Mouse (Mus musculus) heart, adult 9 months (tissue): Measurements from ENCODE around the gene Coro6.

Source experiments
- DNase-seq, 2 experiments: peaks; one replicate each; pipeline ENCODE4 v3.0.0; 2022; ENCODE audit warnings: low spot score in 2 of 2

Coro6 gene

GRCm38 (mm10) chr11:77464684-77465083, 2.5 kb downstream of the Coro6 start:
- DNase-seq = peak in 1 of 2 experiments; percentile 67

GRCm38 (mm10) chr11:77465111-77465510, 2.9 kb downstream of the Coro6 start:
- DNase-seq = no peak

- DNase-seq = no peak
Measured at GRCm38 (mm10) chr11:77466544-77466943, 4.3 kb downstream of the Coro6 start.

DNA sequence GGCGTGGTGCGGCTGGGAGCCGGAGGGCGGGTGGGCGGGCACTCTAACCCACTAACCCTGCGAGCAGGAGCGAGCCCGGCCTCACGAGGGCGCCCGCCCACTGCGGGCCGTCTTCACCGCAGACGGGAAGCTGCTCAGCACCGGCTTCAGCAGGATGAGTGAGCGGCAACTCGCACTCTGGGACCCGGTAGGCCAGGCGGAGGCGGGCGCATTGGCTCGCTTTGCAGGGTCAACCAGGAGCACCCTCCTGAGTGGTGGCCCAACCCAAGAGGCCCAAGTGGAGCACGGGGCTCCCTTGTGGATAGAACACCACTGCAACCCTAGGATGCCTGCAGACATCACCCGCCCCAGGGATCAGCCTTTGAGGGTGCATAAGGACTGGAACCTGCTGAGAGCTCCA, 4.9 kb downstream of the Coro6 start:
- peak; percentile 66 to 77 for DNase-seq

GRCm38 (mm10) chr11:77467784-77468183, 5.6 kb downstream of the Coro6 start:
- peak in 1 of 2 experiments; percentile 70 for DNase-seq

DNA sequence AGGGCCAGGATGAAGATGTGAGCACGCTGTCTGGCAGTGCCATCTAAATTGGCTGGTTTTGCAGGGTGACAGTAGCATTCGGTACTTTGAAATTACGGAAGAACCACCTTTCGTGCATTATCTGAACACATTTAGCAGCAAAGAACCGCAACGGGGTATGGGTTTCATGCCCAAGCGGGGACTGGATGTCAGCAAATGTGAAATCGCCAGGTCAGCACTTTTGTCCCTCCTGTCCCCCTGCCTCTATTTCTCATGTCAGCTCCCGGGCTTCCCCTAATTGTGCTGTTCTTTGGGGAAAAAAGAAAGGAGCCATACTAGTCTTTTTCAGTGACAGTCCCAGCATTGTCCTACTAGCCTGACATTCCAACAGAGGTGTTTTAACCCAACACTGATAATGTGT, 6.2 kb downstream of the Coro6 start:
- no peak for DNase-seq

- DNase-seq = no peak
Measured at GRCm38 (mm10) chr11:77471407-77471806, 9.2 kb downstream of the Coro6 start.

GRCm38 (mm10) chr11:77472775-77473174, 10.6 kb downstream of the Coro6 start:
- no peak for DNase-seq

- no peak for DNase-seq
Measured at GRCm38 (mm10) chr11:77476216-77476615, 14.0 kb downstream of the Coro6 start.

DNA sequence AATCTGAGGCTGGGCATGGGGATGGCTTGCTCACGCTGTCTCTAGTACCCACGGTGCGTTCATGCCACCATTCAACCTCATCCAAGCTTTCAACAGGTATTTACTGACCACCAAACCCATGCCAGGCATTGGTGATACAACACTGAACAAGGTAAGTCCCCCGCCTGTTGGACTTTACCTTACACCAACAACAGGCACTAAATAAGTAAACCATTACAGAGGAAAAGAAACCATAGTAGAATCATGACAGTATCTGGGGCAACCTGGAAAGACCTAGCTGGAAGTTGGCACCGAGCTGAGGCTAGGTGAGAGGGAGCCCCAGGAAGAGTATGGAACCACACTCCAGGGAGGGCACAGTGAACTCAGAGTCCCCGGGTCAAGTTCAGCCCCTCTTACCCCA, 14.7 kb downstream of the Coro6 start:
- no peak for DNase-seq

DNA sequence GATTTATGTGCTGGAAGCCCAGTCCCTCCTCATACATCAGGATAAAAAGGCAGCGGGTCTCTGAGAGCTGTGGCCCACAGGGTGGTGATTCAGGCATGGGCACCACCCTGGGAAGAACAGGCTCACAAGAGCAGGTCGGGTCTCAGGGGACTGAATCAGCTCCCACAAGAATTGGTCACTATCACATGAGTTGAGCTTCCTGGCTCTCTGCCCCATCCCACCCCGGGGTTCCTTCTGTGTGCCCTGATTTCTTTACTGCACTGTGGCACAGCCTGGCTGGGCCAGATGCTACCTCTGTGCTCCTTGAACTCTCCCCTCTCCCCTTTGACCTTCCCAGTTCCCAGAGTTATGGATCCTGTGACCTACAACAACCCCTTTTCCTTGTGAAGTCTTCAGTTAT, 20.8 kb downstream of the Coro6 start:
- DNase-seq = no peak

DNA sequence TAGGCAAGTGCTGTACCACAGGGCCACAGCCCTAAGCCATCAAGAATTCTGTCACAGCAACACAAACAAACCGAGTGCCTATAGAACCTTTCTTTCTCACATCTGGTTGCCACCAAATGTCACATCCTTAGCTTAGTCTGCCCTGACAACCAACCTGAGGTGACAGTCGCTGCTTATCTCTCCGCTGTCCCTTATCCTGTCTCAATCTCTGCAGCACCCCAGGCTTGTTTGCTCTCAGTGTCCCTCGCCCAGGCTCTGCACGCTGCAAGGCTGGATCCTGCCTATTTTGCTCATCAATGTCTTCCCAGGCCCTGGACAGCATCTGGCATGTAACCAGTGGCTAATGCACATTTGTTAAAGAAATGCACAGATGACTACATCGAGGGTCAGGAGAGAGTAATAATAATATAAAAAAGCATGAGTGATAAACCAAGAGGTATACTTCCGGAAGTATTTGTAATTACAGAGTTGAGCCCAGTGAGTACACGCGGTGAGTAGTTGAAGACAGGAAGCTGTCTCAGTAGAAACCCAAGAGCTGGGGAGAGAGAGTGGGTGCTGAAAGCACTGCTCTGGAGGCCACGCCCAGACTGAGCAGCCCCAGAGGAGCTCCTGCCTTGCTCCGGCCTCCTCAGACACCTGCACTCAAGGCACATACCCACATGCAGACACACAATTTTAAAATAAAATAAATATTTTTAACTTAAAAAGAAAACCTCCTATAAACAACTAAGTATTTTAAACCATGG, 21.5 kb downstream of the Coro6 start:
- no peak for DNase-seq

- no peak for DNase-seq
Measured at GRCm38 (mm10) chr11:77485229-77485628, 23.0 kb downstream of the Coro6 start.

DNA sequence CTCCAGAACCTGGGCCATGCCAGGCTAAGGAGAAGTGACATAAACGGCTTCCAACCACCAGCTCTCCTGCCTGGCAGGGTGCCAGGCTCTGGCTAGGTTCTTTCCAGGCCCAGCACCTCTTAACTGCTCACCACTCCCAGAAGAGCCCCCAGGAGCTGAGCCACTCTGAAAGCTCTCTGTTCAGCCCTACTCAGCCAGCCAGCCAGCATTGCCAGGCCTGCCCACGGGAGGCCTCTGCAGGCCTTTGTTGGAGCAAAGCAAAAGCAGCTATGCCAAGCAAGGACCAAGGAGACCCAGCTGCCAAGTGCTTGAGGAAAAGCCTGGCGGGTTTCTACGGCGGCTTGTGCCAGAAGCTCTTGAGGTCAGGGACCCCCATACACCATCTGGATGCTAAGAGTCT, 24.6 kb downstream of the Coro6 start:
- no peak for DNase-seq

GRCm38 (mm10) chr11:77488771-77489581, 26.8 kb downstream of the Coro6 start:
- DNase-seq = no peak

DNA sequence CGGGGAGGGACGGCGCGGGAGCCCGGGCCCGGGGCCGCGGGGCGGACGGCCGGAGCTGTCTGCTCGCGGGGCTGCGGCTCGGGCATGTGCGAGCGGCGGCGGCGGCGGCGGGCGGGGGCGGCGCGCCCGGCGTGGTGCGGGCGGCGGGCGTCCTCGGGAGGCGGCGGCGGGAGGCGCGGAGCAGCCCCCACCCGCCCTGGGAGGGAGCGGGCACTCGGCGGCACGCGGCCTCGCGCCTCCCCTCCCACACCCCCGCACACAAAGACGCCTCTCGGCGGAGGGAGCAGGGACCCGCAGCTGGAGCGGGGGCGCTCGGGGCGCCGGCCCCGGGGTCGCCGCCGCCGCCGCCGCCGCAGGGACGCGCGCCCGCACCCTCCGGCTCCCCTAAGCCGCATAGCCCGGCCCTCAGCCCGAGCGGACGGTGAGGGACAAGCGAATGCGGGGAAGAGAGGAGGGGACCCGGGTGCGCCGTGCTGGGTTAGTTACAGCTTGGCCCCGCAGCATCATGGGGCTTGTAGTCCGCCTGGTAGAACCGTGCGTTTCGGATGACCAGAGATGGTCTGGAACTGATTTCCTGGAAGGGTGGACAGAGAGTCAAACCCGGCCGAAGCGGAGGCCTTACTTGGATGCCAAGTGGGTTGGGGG, 27.5 kb downstream of the Coro6 start, which contains the start of gene Ankrd13b:
Gene Ankrd13b (minus strand): TSS at position 88 of the 645 bp plus-strand sequence.
- peak; percentile 63 to 71 for DNase-seq

GRCm38 (mm10) chr11:77490451-77490850, 28.2 kb downstream of the Coro6 start:
- no peak for DNase-seq

DNA sequence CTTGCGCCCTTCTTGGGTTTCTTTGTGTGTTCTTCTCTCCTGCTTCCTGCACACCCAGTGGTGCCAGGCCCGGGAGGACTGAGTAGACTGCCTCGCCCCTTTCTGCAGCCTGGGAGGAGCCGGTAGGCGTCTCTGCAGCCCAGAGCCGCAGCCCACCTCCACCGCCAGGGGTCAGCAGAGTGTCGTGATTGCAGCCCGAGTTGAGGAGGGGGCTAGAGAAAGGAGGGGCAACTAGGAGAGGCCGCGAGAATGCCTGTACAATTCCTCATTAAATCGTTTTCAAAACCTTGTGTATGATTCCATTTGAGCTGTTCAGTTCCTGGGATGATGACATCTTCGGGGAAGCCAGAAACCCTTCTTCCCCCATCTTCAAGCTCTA, 28.9 kb downstream of the Coro6 start:
- peak; percentile 83 to 86 for DNase-seq

GRCm38 (mm10) chr11:77491502-77492291, 29.5 kb downstream of the Coro6 start:
- DNase-seq = peak; percentile 76 to 80

GRCm38 (mm10) chr11:77492311-77492871, 30.2 kb downstream of the Coro6 start:
- DNase-seq = no peak

GRCm38 (mm10) chr11:77492911-77493332, 30.7 kb downstream of the Coro6 start:
- DNase-seq = peak; percentile 93 to 95
